Mouse (Mus musculus): ENCODE results near the gene Wfdc9. TPM values are rescaled to one million over a fixed set of nuclear protein-coding genes. Genes with fewer than 3 reads are reported as not detected.
"Not testable (repeated sequence)": the region's sequence is repeated elsewhere in the genome, so short reads cannot be mapped to it uniquely, and the experiment has no call there.

Gene Wfdc9
- polyA plus RNA-seq, 1 experiment = not detected

GRCm38 (mm10) chr2:164615386-164615785 is 41.0 kb downstream of the Wfdc9 start:
- TF ChIP-seq CTCF (IDR thresholded peaks at IDR 0.05; ENCODE audit: borderline replicate concordance, extremely low read depth, insufficient read depth, insufficient read length) (no peak), POLR2A (IDR thresholded peaks at IDR 0.05; ENCODE audit: borderline replicate concordance, extremely low read depth, insufficient read depth, insufficient read length, poor library complexity, severe bottlenecking) (no peak)
- DNase-seq (ENCODE audit: low read depth) = no peak

- not testable (repeated sequence) for DNase-seq (ENCODE audit: low read depth)
These were observed 42.9 kb downstream of the Wfdc9 start, which contains the start of the genes Wfdc6b and Wfdc8 for GRCm38 (mm10) chr2:164613471-164613870. TSS of gene Wfdc6b (plus strand) at chr2:164613522. TSS of gene Wfdc8 (minus strand) at chr2:164613626.

- TF ChIP-seq POLR2A (IDR thresholded peaks at IDR 0.05; ENCODE audit: borderline replicate concordance, extremely low read depth, insufficient read depth, insufficient read length, poor library complexity, severe bottlenecking) (no peak), CTCF (IDR thresholded peaks at IDR 0.05; ENCODE audit: borderline replicate concordance, extremely low read depth, insufficient read depth, insufficient read length) (no peak)
- no peak for DNase-seq (ENCODE audit: low read depth)
These were observed 47.6 kb downstream of the Wfdc9 start for GRCm38 (mm10) chr2:164608781-164609180.

- TF ChIP-seq POLR2A (IDR thresholded peaks at IDR 0.05; ENCODE audit: borderline replicate concordance, extremely low read depth, insufficient read depth, insufficient read length, poor library complexity, severe bottlenecking) = no peak
- TF ChIP-seq CTCF (IDR thresholded peaks at IDR 0.05; ENCODE audit: borderline replicate concordance, extremely low read depth, insufficient read depth, insufficient read length) = no peak
- no peak for DNase-seq (ENCODE audit: low read depth)
These were observed 52.0 kb downstream of the Wfdc9 start for GRCm38 (mm10) chr2:164604411-164604810.

- no peak for DNase-seq (ENCODE audit: low read depth)
- TF ChIP-seq CTCF (IDR thresholded peaks at IDR 0.05; ENCODE audit: borderline replicate concordance, extremely low read depth, insufficient read depth, insufficient read length) = peak; percentile 18; the same call in 1 of the 2 replicates
- TF ChIP-seq POLR2A (IDR thresholded peaks at IDR 0.05; ENCODE audit: borderline replicate concordance, extremely low read depth, insufficient read depth, insufficient read length, poor library complexity, severe bottlenecking) = no peak
These were observed 52.9 kb downstream of the Wfdc9 start for GRCm38 (mm10) chr2:164603482-164603881.

- DNase-seq (ENCODE audit: low read depth) = no peak
- TF ChIP-seq CTCF (IDR thresholded peaks at IDR 0.05; ENCODE audit: borderline replicate concordance, extremely low read depth, insufficient read depth, insufficient read length) = peak; percentile 13; the same call in 1 of the 2 replicates
- TF ChIP-seq POLR2A (IDR thresholded peaks at IDR 0.05; ENCODE audit: borderline replicate concordance, extremely low read depth, insufficient read depth, insufficient read length, poor library complexity, severe bottlenecking) = no peak
These were observed 56.2 kb downstream of the Wfdc9 start for GRCm38 (mm10) chr2:164600179-164600578.

Other genes with a start within 250 kb of the Wfdc9 start
- 2.3 and 3.7 TPM in 2 replicates for gene Sdc4, start 212.7 kb downstream of the Wfdc9 start, polyA plus RNA-seq (2012; rRNA removed)
- gene Sys1, start 199.6 kb downstream of the Wfdc9 start, polyA plus RNA-seq (2012; rRNA removed) = 69.6 and 82.0 TPM in 2 replicates
- gene Gm20458, start 195.6 kb downstream of the Wfdc9 start, polyA plus RNA-seq (2012; rRNA removed) = 8.0 and 10.2 TPM in 2 replicates
- not detected in 2 replicates for gene Trp53tg5, start 182.9 kb downstream of the Wfdc9 start, polyA plus RNA-seq (2012; rRNA removed)
- gene Dbndd2, start 170.5 kb downstream of the Wfdc9 start, polyA plus RNA-seq (2012; rRNA removed) = 11.4 and 13.1 TPM in 2 replicates
- 109 and 155 TPM in 2 replicates for gene Pigt, start 159.1 kb downstream of the Wfdc9 start, polyA plus RNA-seq (2012; rRNA removed)
- 3.9 and 5.3 TPM in 2 replicates for gene Wfdc2, start 94.2 kb downstream of the Wfdc9 start, polyA plus RNA-seq (2012; rRNA removed)
- not detected in 2 replicates for gene Spint3, start 83.1 kb downstream of the Wfdc9 start, polyA plus RNA-seq (2012; rRNA removed)
- gene Wfdc6a, start 71.1 kb downstream of the Wfdc9 start, polyA plus RNA-seq (2012; rRNA removed) = not detected in 2 replicates
- gene Eppin, start 63.0 kb downstream of the Wfdc9 start, polyA plus RNA-seq (2012; rRNA removed) = not detected in 2 replicates
- not detected in 2 replicates for gene Wfdc6b, start 43.1 kb downstream of the Wfdc9 start, polyA plus RNA-seq (2012; rRNA removed)
- gene Wfdc8, start 43.0 kb downstream of the Wfdc9 start, polyA plus RNA-seq (2012; rRNA removed) = not detected in 2 replicates
- gene Wfdc16, start 17.8 kb downstream of the Wfdc9 start, polyA plus RNA-seq (2012; rRNA removed) = not detected in 2 replicates
- not detected in 2 replicates for gene Wfdc10, start 537 bp downstream of the Wfdc9 start, polyA plus RNA-seq (2012; rRNA removed)
- not detected in 2 replicates for gene Wfdc11, start 17.5 kb upstream of the Wfdc9 start, polyA plus RNA-seq (2012; rRNA removed)
- not detected in 2 replicates for gene Wfdc13, start 28.5 kb upstream of the Wfdc9 start, polyA plus RNA-seq (2012; rRNA removed)
- not detected in 2 replicates for gene Spint4, start 41.9 kb upstream of the Wfdc9 start, polyA plus RNA-seq (2012; rRNA removed)
- gene Spint5, start 58.7 kb upstream of the Wfdc9 start, polyA plus RNA-seq (2012; rRNA removed) = not detected in 2 replicates
- 0.94 and 1.4 TPM in 2 replicates for gene Wfdc3, start 89.3 kb upstream of the Wfdc9 start, polyA plus RNA-seq (2012; rRNA removed)
- gene Dnttip1, start 89.4 kb upstream of the Wfdc9 start, polyA plus RNA-seq (2012; rRNA removed) = 46.0 and 50.2 TPM in 2 replicates
- gene Ube2c, start 113.3 kb upstream of the Wfdc9 start, polyA plus RNA-seq (2012; rRNA removed) = 94.0 and 201 TPM in 2 replicates
- 1.7 TPM in 2 replicates for gene Tnnc2, start 123.4 kb upstream of the Wfdc9 start, polyA plus RNA-seq (2012; rRNA removed)
- 25.9 and 27.0 TPM in 2 replicates for gene Snx21, start 129.2 kb upstream of the Wfdc9 start, polyA plus RNA-seq (2012; rRNA removed)
- 29.7 and 41.1 TPM in 2 replicates for gene Acot8, start 148.3 kb upstream of the Wfdc9 start, polyA plus RNA-seq (2012; rRNA removed)
- gene Zswim3, start 148.5 kb upstream of the Wfdc9 start, polyA plus RNA-seq (2012; rRNA removed) = 8.5 and 10.1 TPM in 2 replicates
- gene Zswim1, start 166.1 kb upstream of the Wfdc9 start, polyA plus RNA-seq (2012; rRNA removed) = 12.1 and 17.6 TPM in 2 replicates
- gene Spata25, start 172.0 kb upstream of the Wfdc9 start, polyA plus RNA-seq (2012; rRNA removed) = not detected in 2 replicates
- gene Ctsa, start 176.3 kb upstream of the Wfdc9 start, polyA plus RNA-seq (2012; rRNA removed) = 125 and 165 TPM in 2 replicates
- 5.1 and 7.0 TPM in 2 replicates for gene Neurl2, start 176.9 kb upstream of the Wfdc9 start, polyA plus RNA-seq (2012; rRNA removed)
- gene Pltp, start 201.1 kb upstream of the Wfdc9 start, polyA plus RNA-seq (2012; rRNA removed) = 62.2 and 109 TPM in 2 replicates
- 55.5 and 60.1 TPM in 2 replicates for gene Pcif1, start 222.7 kb upstream of the Wfdc9 start, polyA plus RNA-seq (2012; rRNA removed)

Data from brain, embryonic 14.5 days (tissue).